Mouse (Mus musculus) forebrain, embryonic 15.5 days (tissue): Measurements from ENCODE around the gene Slc1a2. TPM values are rescaled to one million over a fixed set of nuclear protein-coding genes. Genes with fewer than 3 reads are reported as not detected.

Experiments
- polyA plus RNA-seq: library from polyadenylated mRNA; unstranded; fragments of >200 nt; fragmentation: Nextera tagmentation; extraction: Ambion mirVana; gene quantifications from 2 replicates; pipeline ENCODE4 v1.2.1, GENCODE M21; 2015

Gene Slc1a2
- polyA plus RNA-seq, 1 experiment from 2014 or later = 11.4 TPM

Other genes with a start within 250 kb of the Slc1a2 start
- 36.6 and 39.8 TPM in 2 replicates for gene Fjx1, start 206.2 kb upstream of the Slc1a2 start, polyA plus RNA-seq
- 1.4 and 1.9 TPM in 2 replicates for gene Pamr1, start 108.6 kb upstream of the Slc1a2 start, polyA plus RNA-seq
- gene Cd44, start 243.0 kb downstream of the Slc1a2 start, polyA plus RNA-seq = 1.4 and 1.9 TPM in 2 replicates